Mouse (Mus musculus): ENCODE data around the gene AB124611. TPM values are rescaled to one million over a fixed set of nuclear protein-coding genes. Genes with fewer than 3 reads are reported as not detected.

The AB124611 gene
- polyA plus RNA-seq, 1 experiment from 2014 or later, result 2.9 TPM

GRCm38 (mm10) chr9:21587678-21588349 lies 61.8 kb downstream of the AB124611 start:
- ATAC-seq (ENCODE audit: insufficient number of reproducible peaks, insufficient read depth, low FRiP score, low read depth), result no peak; the same call in 1 of the 2 replicates
- peaks cover 3 to 5% of the 10 kb centered on the region in 2 experiments; a peak in 3 of 4 replicates for H3K4me1 ChIP-seq (ENCODE audit: control insufficient read depth in 2 of 2, insufficient read depth in 2 of 2, low read length in 2 of 2)
- no peak overlapping the region for H3K4me3 ChIP-seq (ENCODE audit: control insufficient read depth in 1 of 2, insufficient read depth in 1 of 2, low read depth in 1 of 2, low read length in 2 of 2)
- 88% methylated on average over 23 of the region's 23 CpGs for WGBS
- H3K27me3 ChIP-seq (ENCODE audit: control insufficient read depth, insufficient read depth, low read length), result no peaks in the 10 kb centered on the region
- H3K9ac ChIP-seq (ENCODE audit: low read length), result no peak overlapping the region
- H3K4me2 ChIP-seq (ENCODE audit: low read length), result no peak overlapping the region
- no peak overlapping the region for H3K27ac ChIP-seq (replicated peaks in 1 of 2; ENCODE audit: control insufficient read depth in 1 of 2, insufficient read depth in 1 of 2, low read depth in 2 of 2, low read length in 2 of 2)
- H3K9me3 ChIP-seq (ENCODE audit: control insufficient read depth, low read length), result no peaks in the 10 kb centered on the region
- peaks cover 77% of the 10 kb centered on the region for H3K36me3 ChIP-seq (ENCODE audit: control insufficient read depth, insufficient read depth, low read length)

DNA sequence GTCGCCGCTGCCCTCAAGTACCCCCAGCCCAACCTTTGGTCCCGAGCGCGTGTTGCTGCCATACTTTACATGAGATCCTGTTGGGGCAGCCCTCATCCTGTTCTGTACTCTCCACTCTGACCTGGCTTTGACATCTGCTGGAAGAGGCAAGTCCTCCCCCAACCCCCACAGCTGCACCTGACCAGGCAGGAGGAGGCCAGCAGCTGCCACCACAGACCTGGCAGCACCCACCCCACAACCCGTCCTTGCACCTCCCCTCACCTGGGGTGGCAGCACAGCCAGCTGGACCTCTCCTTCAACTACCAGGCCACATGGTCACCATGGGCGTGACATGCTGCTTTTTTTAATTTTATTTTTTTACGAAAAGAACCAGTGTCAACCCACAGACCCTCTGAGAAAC lies 62.4 kb downstream of the AB124611 start:
- Histone ChIP-seq H3K36me3 (ENCODE audit: control insufficient read depth, insufficient read depth, low read length) (peaks cover 71% of the 10 kb centered on the region), H3K9me3 (ENCODE audit: control insufficient read depth, low read length) (no peaks in the 10 kb centered on the region), H3K4me3 (ENCODE audit: control insufficient read depth in 1 of 2, insufficient read depth in 1 of 2, low read depth in 1 of 2, low read length in 2 of 2) (no peak overlapping the region), H3K4me1 (ENCODE audit: control insufficient read depth in 2 of 2, insufficient read depth in 2 of 2, low read length in 2 of 2) (peaks cover 3 to 6% of the 10 kb centered on the region in 2 experiments), H3K27ac (replicated peaks in 1 of 2; ENCODE audit: control insufficient read depth in 1 of 2, insufficient read depth in 1 of 2, low read depth in 2 of 2, low read length in 2 of 2) (no peak overlapping the region), H3K9ac (ENCODE audit: low read length) (no peak overlapping the region), H3K4me2 (ENCODE audit: low read length) (no peak overlapping the region), H3K27me3 (ENCODE audit: control insufficient read depth, insufficient read depth, low read length) (no peaks in the 10 kb centered on the region)
- WGBS, result 88% methylated on average over 8 of the region's 8 CpGs
- no peak for ATAC-seq (ENCODE audit: insufficient number of reproducible peaks, insufficient read depth, low FRiP score, low read depth)

GRCm38 (mm10) chr9:21589538-21589937 lies 63.6 kb downstream of the AB124611 start:
- H3K27me3 ChIP-seq (ENCODE audit: control insufficient read depth, insufficient read depth, low read length), result no peaks in the 10 kb centered on the region
- H3K4me1 ChIP-seq (ENCODE audit: control insufficient read depth in 2 of 2, insufficient read depth in 2 of 2, low read length in 2 of 2), result peaks cover 5 to 18% of the 10 kb centered on the region in 2 experiments
- H3K4me3 ChIP-seq (ENCODE audit: control insufficient read depth in 1 of 2, insufficient read depth in 1 of 2, low read depth in 1 of 2, low read length in 2 of 2), result no peak overlapping the region
- ATAC-seq (ENCODE audit: insufficient number of reproducible peaks, insufficient read depth, low FRiP score, low read depth), result no peak
- no peak overlapping the region for H3K27ac ChIP-seq (replicated peaks in 1 of 2; ENCODE audit: control insufficient read depth in 1 of 2, insufficient read depth in 1 of 2, low read depth in 2 of 2, low read length in 2 of 2)
- H3K4me2 ChIP-seq (ENCODE audit: low read length), result no peak overlapping the region
- WGBS, result 94% methylated on average over 5 of the region's 5 CpGs
- H3K9ac ChIP-seq (ENCODE audit: low read length), result no peak overlapping the region
- H3K36me3 ChIP-seq (ENCODE audit: control insufficient read depth, insufficient read depth, low read length), result peaks cover 62% of the 10 kb centered on the region
- no peaks in the 10 kb centered on the region for H3K9me3 ChIP-seq (ENCODE audit: control insufficient read depth, low read length)

- Histone ChIP-seq H3K4me1 (ENCODE audit: control insufficient read depth in 2 of 2, insufficient read depth in 2 of 2, low read length in 2 of 2) (peaks cover 5 to 20% of the 10 kb centered on the region in 2 experiments), H3K9ac (ENCODE audit: low read length) (no peak overlapping the region), H3K36me3 (ENCODE audit: control insufficient read depth, insufficient read depth, low read length) (peaks cover 62% of the 10 kb centered on the region), H3K27me3 (ENCODE audit: control insufficient read depth, insufficient read depth, low read length) (no peaks in the 10 kb centered on the region), H3K27ac (replicated peaks in 1 of 2; ENCODE audit: control insufficient read depth in 1 of 2, insufficient read depth in 1 of 2, low read depth in 2 of 2, low read length in 2 of 2) (no peak overlapping the region), H3K9me3 (ENCODE audit: control insufficient read depth, low read length) (no peaks in the 10 kb centered on the region), H3K4me3 (ENCODE audit: control insufficient read depth in 1 of 2, insufficient read depth in 1 of 2, low read depth in 1 of 2, low read length in 2 of 2) (no peak overlapping the region), H3K4me2 (ENCODE audit: low read length) (no peak overlapping the region)
- WGBS, result 82% methylated on average over 6 of the region's 6 CpGs
- no peak for ATAC-seq (ENCODE audit: insufficient number of reproducible peaks, insufficient read depth, low FRiP score, low read depth)
Observed at GRCm38 (mm10) chr9:21591127-21591830, 65.3 kb downstream of the AB124611 start.

DNA sequence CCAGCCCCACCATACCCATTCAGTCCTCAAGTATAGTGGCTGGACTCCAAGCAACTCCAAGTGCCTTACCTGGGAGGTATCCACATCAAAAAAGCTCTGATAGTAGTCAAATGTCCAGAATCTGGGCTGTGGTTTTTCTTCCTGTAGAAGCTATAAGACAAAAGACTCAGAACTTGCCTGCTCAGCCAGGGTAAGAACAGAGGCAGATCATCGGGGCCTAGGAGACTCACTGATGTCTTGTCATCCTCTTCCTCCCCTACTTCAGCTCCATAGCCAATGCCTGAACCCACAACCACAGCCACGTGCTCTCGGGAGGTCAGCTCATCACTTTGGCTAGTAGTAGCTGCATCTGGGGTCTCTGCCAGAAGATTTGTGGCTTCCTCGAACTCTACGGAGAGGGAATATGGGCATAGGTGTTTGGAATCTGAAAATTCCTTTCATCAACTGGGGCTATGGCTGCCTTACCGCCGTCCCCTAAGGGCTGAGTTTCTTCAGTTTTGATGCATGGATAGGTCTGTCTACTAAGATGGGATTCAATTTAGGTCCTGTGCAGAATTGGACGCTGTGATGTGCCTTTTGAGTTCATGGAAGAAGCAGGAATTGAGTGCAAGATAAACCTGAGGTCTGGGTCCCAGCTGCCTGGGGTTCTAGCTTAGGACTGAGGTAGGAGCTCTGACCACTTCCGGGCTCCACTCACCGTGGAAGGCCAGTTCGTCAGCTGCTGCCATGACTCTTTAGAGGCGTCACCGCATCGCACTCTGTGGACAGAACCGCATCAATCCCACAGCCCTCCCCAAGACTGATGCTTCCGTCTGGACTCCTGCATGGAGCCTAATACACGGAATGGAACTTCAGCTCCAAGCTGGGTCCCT lies 66.1 kb downstream of the AB124611 start:
- 20% methylated on average over 17 of the region's 17 CpGs for WGBS
- Histone ChIP-seq H3K27ac (replicated peaks in 1 of 2; ENCODE audit: control insufficient read depth in 1 of 2, insufficient read depth in 1 of 2, low read depth in 2 of 2, low read length in 2 of 2) (peak overlapping the region in 1 of 2 experiments; percentile 20; a peak in 3 of 4 replicates), H3K4me1 (ENCODE audit: control insufficient read depth in 2 of 2, insufficient read depth in 2 of 2, low read length in 2 of 2) (peaks cover 5 to 20% of the 10 kb centered on the region in 2 experiments), H3K27me3 (ENCODE audit: control insufficient read depth, insufficient read depth, low read length) (no peaks in the 10 kb centered on the region), H3K9ac (ENCODE audit: low read length) (peak overlapping the region; percentile 67), H3K9me3 (ENCODE audit: control insufficient read depth, low read length) (no peaks in the 10 kb centered on the region), H3K4me2 (ENCODE audit: low read length) (peak overlapping the region; percentile 82), H3K4me3 (ENCODE audit: control insufficient read depth in 1 of 2, insufficient read depth in 1 of 2, low read depth in 1 of 2, low read length in 2 of 2) (peak overlapping the region; percentile 88), H3K36me3 (ENCODE audit: control insufficient read depth, insufficient read depth, low read length) (peaks cover 57% of the 10 kb centered on the region)
- no peak for ATAC-seq (ENCODE audit: insufficient number of reproducible peaks, insufficient read depth, low FRiP score, low read depth)

- ATAC-seq (ENCODE audit: insufficient number of reproducible peaks, insufficient read depth, low FRiP score, low read depth), result peak; percentile 80
- peaks cover 5 to 20% of the 10 kb centered on the region in 2 experiments for H3K4me1 ChIP-seq (ENCODE audit: control insufficient read depth in 2 of 2, insufficient read depth in 2 of 2, low read length in 2 of 2)
- no peaks in the 10 kb centered on the region for H3K27me3 ChIP-seq (ENCODE audit: control insufficient read depth, insufficient read depth, low read length)
- no peaks in the 10 kb centered on the region for H3K9me3 ChIP-seq (ENCODE audit: control insufficient read depth, low read length)
- WGBS, result under 1% methylated on average over 30 of the region's 30 CpGs
- peak within 1 kb of the TSS; percentile 82 for H3K4me2 ChIP-seq (ENCODE audit: low read length)
- peak within 1 kb of the TSS; percentile 88 for H3K4me3 ChIP-seq (ENCODE audit: control insufficient read depth in 1 of 2, insufficient read depth in 1 of 2, low read depth in 1 of 2, low read length in 2 of 2)
- peak within 1 kb of the TSS; percentile 86 for H3K9ac ChIP-seq (ENCODE audit: low read length)
- peak within 1 kb of the TSS; percentile 77 to 83 for H3K27ac ChIP-seq (replicated peaks in 1 of 2; ENCODE audit: control insufficient read depth in 1 of 2, insufficient read depth in 1 of 2, low read depth in 2 of 2, low read length in 2 of 2)
- H3K36me3 ChIP-seq (ENCODE audit: control insufficient read depth, insufficient read depth, low read length), result peaks cover 50% of the 10 kb centered on the region
Observed at GRCm38 (mm10) chr9:21592703-21593121, 66.7 kb downstream of the AB124611 start, which contains the start of the genes Timm29 and Yipf2. Timm29 (plus strand) TSS chr9:21592722. Yipf2 (minus strand) TSS chr9:21592828.

DNA sequence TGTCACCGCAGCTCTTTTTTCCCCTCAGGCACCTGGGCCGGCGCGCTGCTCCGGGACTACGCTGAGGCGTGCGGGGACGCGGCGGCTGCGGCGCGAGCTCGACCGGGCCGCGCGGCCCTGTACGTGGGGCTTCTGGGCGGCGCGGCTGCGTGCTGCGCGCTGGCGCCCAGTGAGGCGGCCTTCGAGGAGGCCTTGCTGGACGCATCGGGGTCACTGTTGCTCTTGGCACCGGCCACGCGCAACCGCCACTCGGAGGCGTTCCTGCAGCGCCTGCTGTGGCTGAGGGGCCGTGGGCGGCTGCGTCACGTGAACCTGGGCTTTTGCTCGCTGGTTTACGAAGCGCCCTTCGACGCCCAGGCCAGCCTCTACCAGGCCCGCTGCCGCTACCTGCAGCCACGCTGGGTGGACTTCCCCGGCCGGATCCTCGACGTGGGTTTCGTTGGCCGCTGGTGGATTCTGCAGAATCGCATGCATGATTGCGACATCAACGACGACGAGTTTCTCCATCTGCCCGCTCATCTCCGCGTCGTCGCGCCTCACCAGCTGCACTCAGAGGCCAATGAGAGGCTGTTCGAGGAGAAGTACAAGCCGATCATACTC lies 67.2 kb downstream of the AB124611 start:
- Histone ChIP-seq H3K27me3 (ENCODE audit: control insufficient read depth, insufficient read depth, low read length) (no peaks in the 10 kb centered on the region), H3K4me2 (ENCODE audit: low read length) (peak overlapping the region; percentile 82), H3K27ac (replicated peaks in 1 of 2; ENCODE audit: control insufficient read depth in 1 of 2, insufficient read depth in 1 of 2, low read depth in 2 of 2, low read length in 2 of 2) (peak overlapping the region; percentile 77 to 83), H3K9me3 (ENCODE audit: control insufficient read depth, low read length) (no peaks in the 10 kb centered on the region), H3K4me3 (ENCODE audit: control insufficient read depth in 1 of 2, insufficient read depth in 1 of 2, low read depth in 1 of 2, low read length in 2 of 2) (peak overlapping the region; percentile 88), H3K4me1 (ENCODE audit: control insufficient read depth in 2 of 2, insufficient read depth in 2 of 2, low read length in 2 of 2) (peaks cover 5 to 20% of the 10 kb centered on the region in 2 experiments), H3K9ac (ENCODE audit: low read length) (peak overlapping the region; percentile 86), H3K36me3 (ENCODE audit: control insufficient read depth, insufficient read depth, low read length) (peaks cover 45% of the 10 kb centered on the region)
- peak; percentile 52 for ATAC-seq (ENCODE audit: insufficient number of reproducible peaks, insufficient read depth, low FRiP score, low read depth)
- WGBS, result 2% methylated on average over 58 of the region's 69 CpGs
